Mouse (Mus musculus): ENCODE results near the gene Pip5k1a. TPM values are rescaled to one million over a fixed set of nuclear protein-coding genes. Genes with fewer than 3 reads are reported as not detected.
A peak's percentile ranks its signal among the peaks of the same experiment; 100 is the strongest.

The Pip5k1a gene
- polyA plus RNA-seq, 1 experiment from 2014 or later: 12.7 TPM

GRCm38 (mm10) chr3:95016532-95017056, 90.1 kb downstream of the Pip5k1a start:
- Histone ChIP-seq H3K9me3 (ENCODE audit: control insufficient read depth, low read length) (no peaks in the 10 kb centered on the region), H3K27ac (peak overlapping the region; percentile 97), H3K4me2 (replicated peaks) (peak overlapping the region; percentile 80), H3K36me3 (replicated peaks; ENCODE audit: control insufficient read depth, insufficient read depth) (peaks cover 7% of the 10 kb centered on the region), H3K4me3 (replicated peaks; ENCODE audit: low read length) (peak overlapping the region; percentile 85), H3K4me1 (replicated peaks; ENCODE audit: control insufficient read depth, insufficient read depth, low read length) (peaks cover 19% of the 10 kb centered on the region), H3K9ac (peak overlapping the region; percentile 74), H3K27me3 (ENCODE audit: control insufficient read depth, insufficient read depth, low read length) (no peaks in the 10 kb centered on the region)
- WGBS: 5% methylated on average over 21 of the region's 21 CpGs
- ATAC-seq (ENCODE audit: low FRiP score) (no peak), DNase-seq (ENCODE audit: low spot score) (no peak)

GRCm38 (mm10) chr3:95015891-95016531, 90.7 kb downstream of the Pip5k1a start:
- no peaks in the 10 kb centered on the region for H3K9me3 ChIP-seq (ENCODE audit: control insufficient read depth, low read length)
- peak overlapping the region; percentile 74 for H3K9ac ChIP-seq
- H3K4me2 ChIP-seq (replicated peaks): peak overlapping the region; percentile 80
- whole genome bisulfite sequencing: under 1% methylated on average over 40 of the region's 40 CpGs
- peak overlapping the region; percentile 85 for H3K4me3 ChIP-seq (replicated peaks; ENCODE audit: low read length)
- no peaks in the 10 kb centered on the region for H3K27me3 ChIP-seq (ENCODE audit: control insufficient read depth, insufficient read depth, low read length)
- DNase-seq (ENCODE audit: low spot score): peak; percentile 88
- peak; percentile 76 for ATAC-seq (ENCODE audit: low FRiP score)
- peaks cover 12% of the 10 kb centered on the region for H3K36me3 ChIP-seq (replicated peaks; ENCODE audit: control insufficient read depth, insufficient read depth)
- peaks cover 19% of the 10 kb centered on the region for H3K4me1 ChIP-seq (replicated peaks; ENCODE audit: control insufficient read depth, insufficient read depth, low read length)
- H3K27ac ChIP-seq: peak overlapping the region; percentile 97

DNA sequence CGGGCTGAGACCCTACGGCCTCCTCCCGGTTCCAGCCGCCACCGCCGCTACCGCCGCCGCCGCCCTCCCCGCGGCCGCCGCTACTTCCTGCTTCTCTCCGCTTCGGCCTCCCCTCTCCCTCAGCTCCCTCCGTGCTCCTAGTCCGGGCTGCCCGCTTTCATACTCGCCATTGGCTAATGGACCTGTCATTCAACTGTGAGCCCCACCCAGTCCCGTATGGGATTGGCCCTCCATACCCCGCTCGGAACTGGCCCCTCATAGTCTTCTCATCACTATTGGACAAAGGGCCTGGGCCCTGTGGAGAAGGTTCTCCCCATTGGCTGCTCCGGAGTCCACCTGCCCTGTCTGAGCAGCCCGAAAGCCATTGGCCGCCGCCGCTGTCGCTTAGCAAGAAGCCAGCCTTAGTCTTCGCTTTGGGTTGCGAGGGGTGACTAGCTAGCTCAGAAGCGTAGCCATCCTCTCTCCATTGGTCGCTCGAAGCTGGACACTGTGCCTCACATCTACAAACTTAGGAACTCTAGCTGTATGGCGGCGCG, 91.3 kb downstream of the Pip5k1a start, which contains the start of gene Zfp687:
Gene Zfp687, minus strand, starts transcription at position 112 of the 536 bp plus-strand sequence.
- Histone ChIP-seq H3K4me3 (replicated peaks; ENCODE audit: low read length) (peak within 1 kb of the TSS; percentile 85), H3K36me3 (replicated peaks; ENCODE audit: control insufficient read depth, insufficient read depth) (peaks cover 19% of the 10 kb centered on the region), H3K27me3 (ENCODE audit: control insufficient read depth, insufficient read depth, low read length) (no peaks in the 10 kb centered on the region), H3K4me1 (replicated peaks; ENCODE audit: control insufficient read depth, insufficient read depth, low read length) (peaks cover 19% of the 10 kb centered on the region), H3K9ac (peak within 1 kb of the TSS; percentile 75), H3K9me3 (ENCODE audit: control insufficient read depth, low read length) (no peaks in the 10 kb centered on the region), H3K27ac (peak within 1 kb of the TSS; percentile 97), H3K4me2 (replicated peaks) (peak within 1 kb of the TSS; percentile 93)
- ATAC-seq (ENCODE audit: low FRiP score) (peak; percentile 99), DNase-seq (ENCODE audit: low spot score) (peak; percentile 99)
- 1% methylated on average over 36 of the region's 37 CpGs for WGBS

DNA sequence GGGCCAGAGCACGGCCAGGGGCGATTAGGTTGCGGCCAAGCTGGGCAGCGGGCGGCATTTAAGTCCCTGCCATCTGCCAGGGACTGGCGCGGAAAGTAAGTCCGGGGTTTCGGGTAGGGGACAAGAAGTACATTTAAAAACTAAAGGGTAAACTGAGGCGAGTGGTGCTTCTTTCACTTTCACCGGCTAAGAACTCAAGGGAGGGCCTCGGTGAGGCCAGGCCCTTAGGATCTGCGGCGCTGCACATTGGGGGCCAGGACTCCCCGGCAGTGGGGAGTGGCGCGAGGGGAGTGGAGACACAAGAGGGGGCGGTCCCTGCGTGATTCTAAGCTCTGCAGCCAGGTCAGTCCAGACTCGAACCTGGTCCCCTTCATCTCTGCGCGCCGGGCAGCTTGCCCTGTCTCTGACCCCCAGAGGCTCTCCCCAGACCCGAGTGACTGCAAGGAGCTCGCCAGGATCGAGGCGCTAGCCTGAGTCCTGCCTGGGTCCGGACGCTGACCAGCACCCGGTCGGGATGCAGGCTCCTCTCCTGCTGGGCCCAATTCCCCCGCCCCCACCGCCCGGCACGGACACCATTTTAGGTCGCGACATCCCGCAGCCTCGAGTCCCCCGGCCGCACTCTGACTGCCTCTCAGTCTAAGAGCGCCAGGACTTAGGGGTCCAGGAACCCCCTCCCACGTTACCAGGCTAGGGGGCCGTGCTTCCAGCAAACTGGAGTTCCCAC, 92.1 kb downstream of the Pip5k1a start:
- Histone ChIP-seq H3K4me1 (replicated peaks; ENCODE audit: control insufficient read depth, insufficient read depth, low read length) (peaks cover 19% of the 10 kb centered on the region), H3K4me2 (replicated peaks) (peak overlapping the region; percentile 93), H3K9me3 (ENCODE audit: control insufficient read depth, low read length) (no peaks in the 10 kb centered on the region), H3K27ac (peak overlapping the region; percentile 97), H3K36me3 (replicated peaks; ENCODE audit: control insufficient read depth, insufficient read depth) (peaks cover 27% of the 10 kb centered on the region), H3K9ac (peak overlapping the region; percentile 75), H3K27me3 (ENCODE audit: control insufficient read depth, insufficient read depth, low read length) (no peaks in the 10 kb centered on the region), H3K4me3 (replicated peaks; ENCODE audit: low read length) (peak overlapping the region; percentile 85)
- under 1% methylated on average over 41 of the region's 44 CpGs for WGBS
- no peak for DNase-seq (ENCODE audit: low spot score)
- peak; percentile 3 for ATAC-seq (ENCODE audit: low FRiP score)

GRCm38 (mm10) chr3:95013699-95014427, 92.9 kb downstream of the Pip5k1a start:
- 19% methylated on average over 13 of the region's 13 CpGs for WGBS
- H3K9ac ChIP-seq: peak overlapping the region; percentile 75
- H3K4me1 ChIP-seq (replicated peaks; ENCODE audit: control insufficient read depth, insufficient read depth, low read length): peaks cover 19% of the 10 kb centered on the region
- H3K9me3 ChIP-seq (ENCODE audit: control insufficient read depth, low read length): no peaks in the 10 kb centered on the region
- peak overlapping the region; percentile 85 for H3K4me3 ChIP-seq (replicated peaks; ENCODE audit: low read length)
- no peak for ATAC-seq (ENCODE audit: low FRiP score)
- H3K27ac ChIP-seq: no peak overlapping the region
- H3K36me3 ChIP-seq (replicated peaks; ENCODE audit: control insufficient read depth, insufficient read depth): peaks cover 34% of the 10 kb centered on the region
- no peak for DNase-seq (ENCODE audit: low spot score)
- H3K4me2 ChIP-seq (replicated peaks): peak overlapping the region; percentile 93
- H3K27me3 ChIP-seq (ENCODE audit: control insufficient read depth, insufficient read depth, low read length): no peaks in the 10 kb centered on the region

DNA sequence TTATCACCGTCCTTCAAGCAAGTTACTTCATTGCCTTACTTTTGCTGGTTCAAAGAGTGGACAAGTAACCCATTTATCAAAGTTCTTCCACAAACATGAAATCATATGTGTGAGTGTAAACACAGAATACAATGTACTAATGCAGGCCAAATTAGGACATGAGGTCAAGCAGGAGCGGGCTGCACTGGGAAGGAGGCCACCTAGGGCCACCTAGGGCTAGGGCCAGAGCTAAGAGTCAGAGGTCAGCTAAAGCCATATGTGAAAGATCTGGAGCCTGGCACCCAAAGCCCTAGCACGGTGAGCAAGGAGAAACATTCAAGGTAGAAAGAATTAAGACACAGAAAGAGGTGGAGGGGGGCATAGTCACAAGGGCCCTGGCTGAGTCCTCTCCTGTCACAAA, 93.7 kb downstream of the Pip5k1a start:
- Histone ChIP-seq H3K9ac (no peak overlapping the region), H3K9me3 (ENCODE audit: control insufficient read depth, low read length) (no peaks in the 10 kb centered on the region), H3K27me3 (ENCODE audit: control insufficient read depth, insufficient read depth, low read length) (no peaks in the 10 kb centered on the region), H3K4me1 (replicated peaks; ENCODE audit: control insufficient read depth, insufficient read depth, low read length) (peaks cover 19% of the 10 kb centered on the region), H3K4me2 (replicated peaks) (0 out of 2 replicates have a peak overlapping the region, but pooled peaks have one; percentile 93), H3K27ac (no peak overlapping the region), H3K4me3 (replicated peaks; ENCODE audit: low read length) (no peak overlapping the region), H3K36me3 (replicated peaks; ENCODE audit: control insufficient read depth, insufficient read depth) (peaks cover 43% of the 10 kb centered on the region)
- no peak for DNase-seq (ENCODE audit: low spot score)
- WGBS: 89% methylated on average over 3 of the region's 3 CpGs
- no peak for ATAC-seq (ENCODE audit: low FRiP score)

DNA sequence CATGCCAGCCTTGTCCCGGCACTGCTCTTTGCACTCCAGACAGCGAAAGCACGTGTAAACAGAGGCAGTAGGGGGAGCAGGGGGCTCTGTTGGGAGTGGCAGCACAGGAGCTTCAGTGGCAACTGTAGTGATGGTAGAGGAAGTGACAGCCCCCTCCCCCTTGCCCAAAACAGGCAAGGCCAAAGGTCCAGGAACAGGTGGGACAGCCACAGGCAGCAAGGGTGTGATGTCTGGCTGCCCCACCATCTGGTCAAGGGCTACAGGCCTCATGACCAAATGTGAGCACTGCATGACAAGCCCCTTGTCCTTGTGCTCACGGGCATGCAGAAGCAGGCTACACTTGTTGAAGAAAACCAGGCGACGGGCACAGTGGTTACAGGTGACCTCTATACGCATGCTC, 96.3 kb downstream of the Pip5k1a start:
- Histone ChIP-seq H3K9ac (no peak overlapping the region), H3K9me3 (ENCODE audit: control insufficient read depth, low read length) (no peaks in the 10 kb centered on the region), H3K4me3 (replicated peaks; ENCODE audit: low read length) (no peak overlapping the region), H3K4me2 (replicated peaks) (no peak overlapping the region), H3K36me3 (replicated peaks; ENCODE audit: control insufficient read depth, insufficient read depth) (peaks cover 66% of the 10 kb centered on the region), H3K4me1 (replicated peaks; ENCODE audit: control insufficient read depth, insufficient read depth, low read length) (peaks cover 14% of the 10 kb centered on the region), H3K27me3 (ENCODE audit: control insufficient read depth, insufficient read depth, low read length) (no peaks in the 10 kb centered on the region), H3K27ac (no peak overlapping the region)
- ATAC-seq (ENCODE audit: low FRiP score) (no peak), DNase-seq (ENCODE audit: low spot score) (no peak)
- WGBS: 90% methylated on average over 7 of the region's 7 CpGs
